Comparison of ENCODE assay signal across 8 mouse cellular contexts in the genomic region with DNA sequence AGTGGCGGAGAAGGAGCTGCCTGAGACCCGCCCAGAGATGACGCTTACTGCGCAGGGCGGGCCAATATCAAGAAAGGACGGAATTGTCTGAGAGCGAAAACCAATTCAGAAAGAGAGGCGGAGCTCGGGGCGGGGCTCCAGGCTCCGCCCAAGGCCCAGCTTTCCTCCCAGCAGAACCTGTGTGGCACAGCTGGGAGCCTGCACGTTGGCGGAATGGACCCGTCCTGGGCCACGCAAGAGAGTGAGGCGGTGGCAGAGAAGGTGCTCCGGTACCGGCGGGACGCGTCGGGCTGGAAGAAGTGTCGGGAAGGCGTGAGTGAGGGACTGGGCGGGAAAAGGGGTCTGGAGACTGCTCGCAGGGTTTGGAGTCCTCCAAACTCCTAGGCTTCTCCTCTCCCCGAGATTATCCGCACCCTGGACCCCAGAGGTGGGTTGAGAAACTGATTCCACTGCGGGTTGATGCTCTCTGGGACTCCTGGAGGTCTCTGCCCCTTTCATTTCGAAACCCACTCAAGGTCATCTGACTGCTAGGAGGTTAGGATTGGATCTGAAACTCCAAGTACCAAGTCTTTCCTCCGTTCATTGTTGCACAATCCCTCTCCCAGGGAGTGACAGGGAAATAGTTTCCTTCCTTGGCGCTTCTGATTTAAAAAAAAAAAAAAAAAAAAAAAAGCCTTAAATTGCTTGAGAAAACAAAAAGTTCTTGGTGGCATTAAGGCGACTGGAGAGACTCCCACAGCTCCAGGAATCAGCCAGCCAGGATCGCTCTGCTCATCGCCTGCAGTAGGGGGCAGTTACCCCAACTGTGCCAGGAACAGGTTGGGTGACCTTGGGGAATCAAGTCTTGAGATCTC. TPM values are rescaled to one million over a fixed set of nuclear protein-coding genes. Genes with fewer than 3 reads are reported as not detected.
A peak's percentile ranks its signal among the peaks of the same experiment; 100 is the strongest.
DNase-seq lines count a peak whose midpoint lies in the region; ATAC-seq and TF ChIP-seq lines count a peak whose summit lies in the region.

A gene (plus strand): TSS at position 132 of the 854 bp plus-strand sequence.

- H3K27me3 ChIP-seq in embryonic facial prominence, embryonic 14.5 days (replicated peaks; ENCODE audit: control insufficient read depth, insufficient read depth, low read length): no peaks in the 10 kb centered on the region
- no peaks in the 10 kb centered on the region for H3K27me3 ChIP-seq in limb, embryonic 14.5 days (ENCODE audit: control insufficient read depth, insufficient read depth, low read length)
- H3K27me3 ChIP-seq in midbrain, postnatal 0 days (ENCODE audit: insufficient read depth, low read length): no peaks in the 10 kb centered on the region

- H3K4me2 ChIP-seq in embryonic facial prominence, embryonic 14.5 days (ENCODE audit: low read depth, low read length): peak within 1 kb of the TSS; percentile 57
- H3K4me2 ChIP-seq in limb, embryonic 14.5 days (replicated peaks; ENCODE audit: low read depth, low read length, severe bottlenecking): peak within 1 kb of the TSS; percentile 51
- peak within 1 kb of the TSS; percentile 58 for H3K4me2 ChIP-seq in midbrain, postnatal 0 days (ENCODE audit: low read depth, low read length, poor library complexity, severe bottlenecking)

- H3K4me3 ChIP-seq in embryonic facial prominence, embryonic 14.5 days (ENCODE audit: low read depth, low read length): peak within 1 kb of the TSS; percentile 49
- peak within 1 kb of the TSS; percentile 55 for H3K4me3 ChIP-seq in limb, embryonic 14.5 days (replicated peaks; ENCODE audit: low read length)
- peak within 1 kb of the TSS; percentile 53 for H3K4me3 ChIP-seq in midbrain, postnatal 0 days (ENCODE audit: low read depth, low read length)

- H3K9me3 ChIP-seq in embryonic facial prominence, embryonic 14.5 days (ENCODE audit: control insufficient read depth, low read length): no peaks in the 10 kb centered on the region
- H3K9me3 ChIP-seq in limb, embryonic 14.5 days (ENCODE audit: control insufficient read depth, low read length): no peaks in the 10 kb centered on the region
- no peaks in the 10 kb centered on the region for H3K9me3 ChIP-seq in midbrain, postnatal 0 days (ENCODE audit: low read length)

- TF ChIP-seq CTCF in midbrain, postnatal 0 days (IDR thresholded peaks at IDR 0.05): peak; percentile 20; the same call in 1 of the 2 replicates

- peak; percentile 95 for DNase-seq in 3T3-L1 (ENCODE audit: low read depth, low spot score)
- peak; percentile 69 to 84 for DNase-seq in adrenal gland, postnatal 4 days (ENCODE audit: low spot score in 2 of 2)
- peak; percentile 97 for DNase-seq in embryonic facial prominence, embryonic 14.5 days (ENCODE audit: low spot score)
- peak; percentile 96 for DNase-seq in heart, adult 8-10 months (ENCODE audit: low spot score)
- peak; percentile 98 for DNase-seq in kidney, adult 9 months
- DNase-seq in limb, embryonic 14.5 days (ENCODE audit: low spot score): peak; percentile 97
- peak; percentile 96 for DNase-seq in midbrain, postnatal 0 days (ENCODE audit: low spot score)
- DNase-seq in spleen, postnatal 14 days (ENCODE audit: low spot score in 2 of 2): peak; percentile 77 to 80

- H3K9ac ChIP-seq in embryonic facial prominence, embryonic 14.5 days (ENCODE audit: low read depth, low read length): peak within 1 kb of the TSS; percentile 76
- H3K9ac ChIP-seq in limb, embryonic 14.5 days (ENCODE audit: low read depth, low read length, severe bottlenecking): peak within 1 kb of the TSS; percentile 67
- peak within 1 kb of the TSS; percentile 59 for H3K9ac ChIP-seq in midbrain, postnatal 0 days (replicated peaks; ENCODE audit: low read length, poor library complexity, severe bottlenecking)

- peaks cover 22% of the 10 kb centered on the region for H3K4me1 ChIP-seq in embryonic facial prominence, embryonic 14.5 days (ENCODE audit: control insufficient read depth, insufficient read depth, low read length)
- peaks cover 22% of the 10 kb centered on the region for H3K4me1 ChIP-seq in limb, embryonic 14.5 days (ENCODE audit: control insufficient read depth, insufficient read depth, low read length)
- peaks cover 5% of the 10 kb centered on the region; the same call in 1 of the 2 replicates for H3K4me1 ChIP-seq in midbrain, postnatal 0 days (ENCODE audit: insufficient read depth, low read length)

- under 1% methylated on average over 33 of the region's 35 CpGs for WGBS in embryonic facial prominence, embryonic 14.5 days
- WGBS in limb, embryonic 14.5 days: 1% methylated on average over 33 of the region's 35 CpGs
- WGBS in midbrain, postnatal 0 days: 2% methylated on average over 35 of the region's 35 CpGs

- H3K36me3 ChIP-seq in embryonic facial prominence, embryonic 14.5 days (ENCODE audit: control insufficient read depth, insufficient read depth, low read length): 0 out of 2 replicates have a peak, but pooled peaks cover 3% of the 10 kb centered on the region
- peaks cover 5% of the 10 kb centered on the region for H3K36me3 ChIP-seq in limb, embryonic 14.5 days (ENCODE audit: control insufficient read depth, insufficient read depth, low read length)
- H3K36me3 ChIP-seq in midbrain, postnatal 0 days (ENCODE audit: insufficient read depth, low read length): no peaks in the 10 kb centered on the region

- peak; percentile 97 for ATAC-seq in embryonic facial prominence, embryonic 14.5 days (ENCODE audit: low read depth)
- ATAC-seq in limb, embryonic 14.5 days (ENCODE audit: low FRiP score, low read depth): peak; percentile 98
- ATAC-seq in midbrain, postnatal 0 days (ENCODE audit: low FRiP score): peak; percentile 97

- peak within 1 kb of the TSS; percentile 79 for H3K27ac ChIP-seq in embryonic facial prominence, embryonic 14.5 days (replicated peaks; ENCODE audit: low read depth, low read length)
- H3K27ac ChIP-seq in limb, embryonic 14.5 days (replicated peaks; ENCODE audit: low read depth, low read length): peak within 1 kb of the TSS; percentile 73
- H3K27ac ChIP-seq in midbrain, postnatal 0 days (ENCODE audit: low read depth, low read length): peak within 1 kb of the TSS; percentile 74

- TF ChIP-seq POLR2A in limb, embryonic 14.5 days (IDR thresholded peaks at IDR 0.05; ENCODE audit: borderline replicate concordance, extremely low read depth, insufficient read depth, insufficient read length): peak; percentile 83; the same call in 1 of the 2 replicates

RNA-seq across cellular contexts. Expression of the gene that starts here (rescaled TPM):
- 10 to 100 TPM; 28.3 to 28.9 TPM for total RNA-seq in adrenal gland, postnatal 4 days (2021)
- polyA plus RNA-seq in embryonic facial prominence, embryonic 14.5 days (2014; fragmentation: Nextera tagmentation; extraction: Ambion mirVana): 22.5 and 23.3 TPM in 2 replicates
- total RNA-seq in heart, adult 8-10 months (2022): 10 to 100 TPM in 2 of 4 experiments, 1 to 10 TPM in 2; 7.6 to 11.6 (median 9.3) TPM
- polyA plus RNA-seq in limb, embryonic 14.5 days (2012; rRNA removed): 18.5 and 20.0 TPM in 2 replicates
- 21.6 and 23.7 TPM in 2 replicates for polyA plus RNA-seq in limb, embryonic 14.5 days (2014; fragmentation: Nextera tagmentation; extraction: Ambion mirVana)
- total RNA-seq in midbrain, postnatal 0 days (2014; rRNA removed): 6.8 TPM in 2 replicates
- polyA plus RNA-seq in midbrain, postnatal 0 days (2015; fragmentation: Nextera tagmentation; extraction: Ambion mirVana): 4.3 and 5.5 TPM in 2 replicates

Comparison
In these comparisons a context has a peak if more than half of its experiments do, and no peak if none do; other contexts are left out.
1. Peak in every context shown above with its lines: DNase-seq, ATAC-seq, H3K4me3 ChIP-seq and H3K27ac ChIP-seq.